Mouse (Mus musculus) liver, postnatal 0 days (tissue): ENCODE measurements at regions not wholly inside any gene's neighbourhood (a gene's known extent, or its start where the extent isn't known, plus 50 kb on each side); places are given as distances from the start of the nearest gene placed in this dataset.

Experiments used
- CTCF ChIP-seq: sonication (generic); IDR thresholded peaks from 2 replicates; pipeline ENCODE4 v1.5.1; 2016; ENCODE audit warnings: antibody characterized with exemption, low read depth
- EP300 ChIP-seq: IDR thresholded peaks from 2 replicates; pipeline ENCODE4 v1.6.1; 2016; ENCODE audit warnings: antibody characterized with exemption, low read depth, mild to moderate bottlenecking

DNA sequence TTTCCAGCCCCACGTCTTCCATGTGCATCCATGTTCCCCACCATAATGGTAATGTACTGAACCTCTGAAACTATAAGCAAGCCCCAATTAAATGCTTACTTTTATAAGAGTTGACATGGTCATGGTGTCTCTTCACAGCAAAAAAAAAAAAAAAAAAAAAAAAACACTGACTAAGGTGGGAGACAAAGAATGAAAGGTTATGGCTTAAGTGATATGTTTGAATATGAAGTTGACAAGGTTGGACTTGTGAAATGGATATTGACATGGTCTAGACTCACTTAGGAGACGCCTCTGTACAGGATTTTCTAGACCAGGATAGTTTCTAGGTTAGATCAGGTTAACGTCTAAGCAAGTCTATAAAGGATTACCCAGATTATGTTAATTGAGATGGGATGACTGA, 473.2 kb upstream of the Nrp1 start:
- TF ChIP-seq CTCF (no peak), EP300 (no peak)
